Mouse (Mus musculus): ENCODE results near the gene Chodl. TPM values are rescaled to one million over a fixed set of nuclear protein-coding genes. Genes with fewer than 3 reads are reported as not detected.

Chodl gene
- polyA plus RNA-seq (2012; rRNA removed): 0.83 and 1.5 TPM in 2 replicates

GRCm38 (mm10) chr16:78930382-78931286 lies at the start of gene Chodl:
Gene Chodl (plus strand): TSS chr16:78930948.

Other genes with a start within 250 kb of the Chodl start
- gene Tmprss15, start 160.1 kb downstream of the Chodl start, polyA plus RNA-seq (2012; rRNA removed): not detected in 2 replicates

All from stomach, adult 2 months (tissue).